Mouse (Mus musculus) heart, adult 18-20 months (tissue): ENCODE measurements around the gene Pus1. TPM values are rescaled to one million over a fixed set of nuclear protein-coding genes. Genes with fewer than 3 reads are reported as not detected.

Source experiments
- total RNA-seq, 2 experiments: library from RNA; stranded (reverse); gene quantifications; 2 replicates each; pipeline ENCODE4 v1.2.3; 2021

Pus1 gene
- total RNA-seq, 2 experiments from 2014 or later: 23.2 to 23.8 TPM

Other genes starting within 250 kb of the Pus1 start
- gene Galnt9, start 236.3 kb downstream of the Pus1 start, total RNA-seq: under 1 TPM in 1 of 2 experiments, not detected in 1; 0.13 TPM
- 10 to 100 TPM; 13.6 to 14.4 TPM for gene Noc4l, start 127.2 kb downstream of the Pus1 start, total RNA-seq
- gene Ddx51, start 127.2 kb downstream of the Pus1 start, total RNA-seq: 10 to 100 TPM in 1 of 2 experiments, 1 to 10 TPM in 1; 9.4 to 10.3 TPM
- gene Ep400, start 9.9 kb downstream of the Pus1 start, total RNA-seq: 10 to 100 TPM; 30.0 to 33.5 TPM
- 10 to 100 TPM; 66.3 to 78.1 TPM for gene Ulk1, start 29.4 kb upstream of the Pus1 start, total RNA-seq
- 10 to 100 TPM; 16.4 to 21.0 TPM for gene Hscb, start 59.1 kb upstream of the Pus1 start, total RNA-seq
- 1 to 10 TPM; 2.1 to 2.3 TPM for gene Chek2, start 59.3 kb upstream of the Pus1 start, total RNA-seq
- 10 to 100 TPM; 12.4 to 13.0 TPM for gene Ttc28, start 99.1 kb upstream of the Pus1 start, total RNA-seq